Mouse (Mus musculus) G1E (cell line): Measurements from ENCODE around the gene Tmem204. TPM values are rescaled to one million over a fixed set of nuclear protein-coding genes. Genes with fewer than 3 reads are reported as not detected.

Experiments
- ATAC-seq: 2 replicates; pipeline ENCODE4 v1.8.0; 2016; ENCODE audit warnings: mild to moderate bottlenecking; ENCODE audit not compliant: insufficient number of reproducible peaks, poor library complexity, low FRiP score, severe bottlenecking; ENCODE audit errors: extremely low read depth
- DNase-seq: peaks from one replicate; pipeline ENCODE4 v3.0.0; 2012; ENCODE audit warnings: low spot score
- H3K27me3 ChIP-seq: 2 replicates; pipeline ENCODE4 v1.6.1; 2012; ENCODE audit warnings: mild to moderate bottlenecking, low read length, inconsistent platforms; ENCODE audit not compliant: insufficient read depth
- H3K36me3 ChIP-seq: replicated peaks from 2 replicates; pipeline ENCODE3; 2012; ENCODE audit warnings: mild to moderate bottlenecking, inconsistent platforms
- H3K4me1 ChIP-seq: 2 replicates; pipeline ENCODE4 v1.6.1; 2012; ENCODE audit warnings: low read depth, low read length, inconsistent platforms, mixed read lengths; ENCODE audit not compliant: insufficient read depth
- H3K4me3 ChIP-seq: 2 replicates; pipeline ENCODE4 v1.5.1; 2012; ENCODE audit warnings: low read depth, mild to moderate bottlenecking, inconsistent platforms, low read length, moderate library complexity, mixed read lengths
- H3K9me3 ChIP-seq: replicated peaks from 2 replicates; pipeline ENCODE4 v1.6.1; 2012; ENCODE audit warnings: inconsistent platforms
- CTCF ChIP-seq: IDR thresholded peaks from 2 replicates; pipeline ENCODE4 v1.5.1; 2012; ENCODE audit warnings: low read depth, low read length, inconsistent platforms, mixed read lengths
- GATA1 ChIP-seq: IDR thresholded peaks from 2 replicates; pipeline ENCODE4 v1.6.1; 2012; ENCODE audit warnings: borderline replicate concordance, low read length, inconsistent platforms, mixed read lengths
- GATA2 ChIP-seq: IDR thresholded peaks from 2 replicates; pipeline ENCODE4 v1.6.1; 2012; ENCODE audit warnings: low read depth, low read length, inconsistent platforms, borderline replicate concordance
- POLR2AphosphoS5 ChIP-seq: IDR thresholded peaks from 2 replicates; pipeline ENCODE4 v1.6.1; 2012; ENCODE audit warnings: low read depth, low read length, inconsistent platforms; ENCODE audit not compliant: insufficient replicate concordance
- TAL1 ChIP-seq: conservative IDR thresholded peaks from 2 replicates; pipeline ENCODE4 v1.6.1; 2012; ENCODE audit warnings: low read depth, low read length, inconsistent platforms, mixed read lengths
- polyA plus RNA-seq: library from polyadenylated mRNA; stranded (reverse); fragments of >175 nt; gene quantifications from 2 replicates; pipeline ENCODE4 v1.2.3, GENCODE M21; 2012
- total RNA-seq, 2 experiments: library from RNA; stranded (forward) in 1 of 2; stranded (reverse) in 1 of 2; fragments of 200-1000 nt in 1 of 2; fragments of >200 nt in 1 of 2; fragmentation: Nextera tagmentation in 1 of 2; gene quantifications; 2 replicates each; pipeline ENCODE4 v1.2.3; 2014 to 2017

The Tmem204 gene
- total and polyA plus RNA-seq, 3 experiments: 0.11 TPM; not detected in 2

- Histone ChIP-seq H3K4me1 (no peaks in the 10 kb centered on the region; the same call in 1 of the 2 replicates), H3K4me3 (no peak overlapping the region), H3K27me3 (no peaks in the 10 kb centered on the region), H3K9me3 (no peaks in the 10 kb centered on the region), H3K36me3 (peaks cover 52% of the 10 kb centered on the region)
- no peak for TF ChIP-seq TAL1
- no peak for TF ChIP-seq POLR2AphosphoS5
- no peak for TF ChIP-seq CTCF
- no peak for TF ChIP-seq GATA1
- no peak for TF ChIP-seq GATA2
- no peak for DNase-seq
- ATAC-seq: no peak
These were observed 5.8 kb upstream of the Tmem204 start for GRCm38 (mm10) chr17:25089158-25089557.

DNA sequence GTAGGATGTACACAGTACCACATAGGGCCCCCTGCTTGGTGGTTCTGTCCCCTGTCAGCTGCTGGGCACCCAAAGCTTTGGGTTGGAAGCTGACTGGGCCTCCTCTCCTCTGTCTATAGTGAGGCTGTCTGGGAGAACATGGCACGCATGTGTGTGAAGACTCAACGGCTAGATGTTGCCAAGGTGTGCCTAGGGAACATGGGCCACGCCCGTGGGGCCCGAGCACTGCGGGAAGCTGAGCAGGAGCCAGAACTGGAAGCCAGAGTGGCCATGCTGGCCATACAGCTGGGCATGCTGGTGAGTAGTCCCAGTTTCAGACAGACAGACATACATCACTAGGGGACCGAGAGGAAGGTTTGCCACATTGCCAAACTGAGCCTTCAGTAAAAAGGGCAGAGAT is 3.3 kb upstream of the Tmem204 start:
- ATAC-seq (no peak), DNase-seq (no peak)
- no peaks in the 10 kb centered on the region for H3K27me3 ChIP-seq
- H3K4me1 ChIP-seq: no peaks in the 10 kb centered on the region; the same call in none of the 2 replicates
- H3K4me3 ChIP-seq: no peak overlapping the region
- peaks cover 36% of the 10 kb centered on the region for H3K36me3 ChIP-seq
- H3K9me3 ChIP-seq: no peaks in the 10 kb centered on the region
- no peak for TF ChIP-seq POLR2AphosphoS5
- no peak for TF ChIP-seq CTCF
- no peak for TF ChIP-seq GATA2
- no peak for TF ChIP-seq TAL1
- no peak for TF ChIP-seq GATA1

DNA sequence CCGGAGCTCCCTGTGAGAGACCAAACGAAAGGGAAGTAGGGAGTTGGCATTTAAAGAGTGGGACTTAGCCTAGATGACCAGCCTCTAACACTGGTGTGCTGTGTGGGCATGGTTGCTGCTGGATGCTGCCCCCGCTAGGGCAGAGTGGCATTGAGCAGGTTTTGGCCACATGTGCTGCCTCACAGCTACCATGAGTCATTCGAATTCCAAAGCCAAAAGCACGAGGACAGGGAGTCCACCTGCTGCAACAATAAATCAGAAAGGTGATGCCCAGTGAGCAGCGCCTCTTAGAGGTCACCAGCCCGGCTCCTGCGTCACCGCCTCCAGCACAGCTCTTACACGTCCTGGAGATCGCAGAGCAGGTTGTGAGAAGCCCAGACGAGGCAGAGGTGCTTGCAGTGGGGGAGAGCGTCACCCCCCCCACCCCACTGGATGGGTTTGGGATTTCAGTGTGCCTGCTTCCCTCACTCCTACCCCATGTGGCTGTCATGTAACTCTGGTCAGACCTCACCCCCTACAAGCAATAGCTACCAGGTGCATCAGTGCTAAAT is 1.5 kb upstream of the Tmem204 start:
- no peak for DNase-seq
- TF ChIP-seq CTCF: no peak
- no peak for TF ChIP-seq TAL1
- TF ChIP-seq POLR2AphosphoS5: no peak
- TF ChIP-seq GATA1: no peak
- no peak for TF ChIP-seq GATA2
- Histone ChIP-seq H3K9me3 (no peaks in the 10 kb centered on the region), H3K4me1 (no peaks in the 10 kb centered on the region; the same call in none of the 2 replicates), H3K27me3 (no peaks in the 10 kb centered on the region), H3K4me3 (no peak overlapping the region), H3K36me3 (peaks cover 43% of the 10 kb centered on the region)
- ATAC-seq: no peak

- no peaks in the 10 kb centered on the region; the same call in 1 of the 2 replicates for H3K27me3 ChIP-seq
- no peaks in the 10 kb centered on the region for H3K9me3 ChIP-seq
- DNase-seq (no peak), ATAC-seq (no peak)
- no peaks in the 10 kb centered on the region; the same call in 1 of the 2 replicates for H3K4me1 ChIP-seq
- H3K4me3 ChIP-seq: no peak overlapping the region
- peaks cover 41% of the 10 kb centered on the region for H3K36me3 ChIP-seq
- no peak for TF ChIP-seq CTCF
- no peak for TF ChIP-seq GATA2
- no peak for TF ChIP-seq TAL1
- no peak for TF ChIP-seq GATA1
- no peak for TF ChIP-seq POLR2AphosphoS5
These were observed 504 bp downstream of the Tmem204 start for GRCm38 (mm10) chr17:25082887-25083286.

GRCm38 (mm10) chr17:25082081-25082847 is 1.1 kb downstream of the Tmem204 start:
- H3K9me3 ChIP-seq: no peaks in the 10 kb centered on the region
- DNase-seq (no peak), ATAC-seq (no peak)
- no peak overlapping the region for H3K4me3 ChIP-seq
- no peaks in the 10 kb centered on the region; the same call in 1 of the 2 replicates for H3K27me3 ChIP-seq
- no peaks in the 10 kb centered on the region; the same call in 1 of the 2 replicates for H3K4me1 ChIP-seq
- no peak for TF ChIP-seq GATA2
- TF ChIP-seq POLR2AphosphoS5: no peak
- no peak for TF ChIP-seq TAL1
- TF ChIP-seq GATA1: no peak
- TF ChIP-seq CTCF: no peak
- H3K36me3 ChIP-seq: peaks cover 40% of the 10 kb centered on the region

DNA sequence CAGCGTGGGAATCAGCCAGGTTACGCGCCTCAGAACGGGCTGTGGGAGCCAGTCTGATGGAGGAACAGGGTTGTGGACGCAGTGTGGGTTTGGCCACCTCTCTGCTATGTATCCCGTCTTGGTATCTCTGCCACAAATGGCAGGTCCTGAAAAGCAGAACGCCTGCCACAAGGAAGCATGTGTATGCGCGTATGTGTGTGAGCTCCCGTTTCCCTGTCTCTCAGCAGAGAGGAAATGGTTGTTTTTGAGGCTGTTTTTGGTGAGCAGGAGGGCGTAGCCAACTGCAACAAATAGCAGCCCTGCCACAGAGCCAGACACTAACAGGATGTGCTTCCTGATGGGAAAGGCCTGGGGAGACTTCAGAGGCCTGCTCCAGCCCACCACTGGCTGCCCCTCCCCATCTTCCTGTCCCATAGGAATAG is 2.4 kb downstream of the Tmem204 start:
- no peaks in the 10 kb centered on the region; the same call in 1 of the 2 replicates for H3K27me3 ChIP-seq
- no peaks in the 10 kb centered on the region; the same call in 1 of the 2 replicates for H3K4me1 ChIP-seq
- no peaks in the 10 kb centered on the region for H3K9me3 ChIP-seq
- TF ChIP-seq CTCF (no peak), POLR2AphosphoS5 (no peak), GATA1 (no peak), TAL1 (no peak), GATA2 (no peak)
- ATAC-seq (no peak), DNase-seq (no peak)
- H3K4me3 ChIP-seq: no peak overlapping the region
- peaks cover 45% of the 10 kb centered on the region for H3K36me3 ChIP-seq
